Mouse (Mus musculus) liver, embryonic 14.5 days (tissue): ENCODE measurements at regions not wholly inside any gene's neighbourhood (a gene's known extent, or its start where the extent isn't known, plus 50 kb on each side); places are given as distances from the start of the nearest gene placed in this dataset.

Experiments
- ATAC-seq: fragments of 200-750 bp; cut with Nextera tagmentation; 2 replicates; pipeline ENCODE4 v1.8.0; 2017; ENCODE audit warnings: moderate number of reproducible peaks, mild to moderate bottlenecking, moderate library complexity; ENCODE audit not compliant: insufficient read depth
- DNase-seq, 3 experiments: peaks; one replicate each; pipeline ENCODE4 v3.0.0-alpha.2; 2012 to 2013; ENCODE audit warnings: low read depth in 3 of 3, low spot score in 3 of 3
- H3K27ac ChIP-seq: fragments of 300-500 bp; sonication (generic); 2 replicates; pipeline ENCODE4 v1.5.1; 2014; ENCODE audit warnings: moderate library complexity, mild to moderate bottlenecking, control low read depth, inconsistent platforms
- H3K27me3 ChIP-seq: fragments of 300-500 bp; sonication (generic); 2 replicates; pipeline ENCODE4 v1.6.1; 2014; ENCODE audit warnings: mild to moderate bottlenecking, low read length, moderate library complexity; ENCODE audit not compliant: control insufficient read depth, insufficient read depth
- H3K36me3 ChIP-seq: fragments of 300-500 bp; sonication (generic); replicated peaks from 2 replicates; pipeline ENCODE4 v1.6.1; 2014; ENCODE audit warnings: low read depth; ENCODE audit not compliant: control insufficient read depth, insufficient read depth
- H3K4me1 ChIP-seq, 2 experiments: fragments of 200-500 bp in 1 of 2; fragments of 300-500 bp in 1 of 2; sonication (generic) in 1 of 2; replicated peaks; 2 replicates each; pipeline ENCODE4 v1.6.1; 2012 to 2014; ENCODE audit warnings: antibody characterized with exemption in 1 of 2, inconsistent platforms in 1 of 2, low read length in 1 of 2; ENCODE audit not compliant: control insufficient read depth in 2 of 2, insufficient read depth in 2 of 2
- H3K4me2 ChIP-seq: fragments of 300-500 bp; sonication (generic); 2 replicates; pipeline ENCODE4 v1.6.1; 2014; ENCODE audit warnings: low read depth, mild to moderate bottlenecking, control low read depth, moderate library complexity
- H3K4me3 ChIP-seq, 2 experiments: fragments of 200-500 bp in 1 of 2; fragments of 300-500 bp in 1 of 2; sonication (generic) in 1 of 2; 2 replicates each; pipeline ENCODE4 v1.5.1; 2012 to 2014; ENCODE audit warnings: low read depth in 2 of 2, low read length in 2 of 2, mild to moderate bottlenecking in 2 of 2, control low read depth in 1 of 2, inconsistent platforms in 1 of 2, moderate library complexity in 1 of 2; ENCODE audit not compliant: insufficient read depth in 1 of 2
- H3K9ac ChIP-seq: fragments of 300-500 bp; sonication (generic); replicated peaks from 2 replicates; pipeline ENCODE4 v1.6.1; 2014; ENCODE audit warnings: mild to moderate bottlenecking, control low read depth, moderate library complexity
- H3K9me3 ChIP-seq: fragments of 300-500 bp; sonication (generic); 2 replicates; pipeline ENCODE4 v1.6.1; 2016; ENCODE audit warnings: low read length, mixed read lengths; ENCODE audit not compliant: control insufficient read depth
- CTCF ChIP-seq: IDR thresholded peaks from 2 replicates; pipeline ENCODE4 v1.5.1; 2016; ENCODE audit warnings: antibody characterized with exemption, low read depth, control low read depth
- EP300 ChIP-seq: IDR thresholded peaks from 2 replicates; pipeline ENCODE4 v1.6.1; 2016; ENCODE audit warnings: antibody characterized with exemption, low read depth
- whole genome bisulfite sequencing: fragments of 180-500 bp; shearing (Covaris S2); extraction: QIAGEN DNeasy Blood & Tissue Kit; methylation state at CpG from one replicate; pipeline ENCODE4 v1.1.7; 2014; ENCODE audit not compliant: insufficient replicate concordance; 5-methylcytosine and 5-hydroxymethylcytosine counted together

GRCm38 (mm10) chr17:4333091-4333490 lies 637.0 kb upstream of the Nox3 start:
- Histone ChIP-seq H3K4me1 (no peaks in the 10 kb centered on the region), H3K27me3 (no peaks in the 10 kb centered on the region), H3K9ac (no peak overlapping the region), H3K27ac (no peak overlapping the region), H3K36me3 (no peaks in the 10 kb centered on the region), H3K4me3 (no peak overlapping the region), H3K4me2 (no peak overlapping the region), H3K9me3 (no peaks in the 10 kb centered on the region)
- ATAC-seq = no peak
- no peak for DNase-seq
- WGBS = 44% methylated on average over 4 of the region's 4 CpGs
- TF ChIP-seq CTCF (no peak), EP300 (no peak)

- no peaks in the 10 kb centered on the region for H3K27me3 ChIP-seq
- DNase-seq = no peak
- H3K27ac ChIP-seq = no peak overlapping the region
- TF ChIP-seq EP300 (no peak), CTCF (no peak)
- H3K36me3 ChIP-seq = no peaks in the 10 kb centered on the region
- no peaks in the 10 kb centered on the region for H3K4me1 ChIP-seq
- no peak overlapping the region for H3K9ac ChIP-seq
- no peak overlapping the region for H3K4me3 ChIP-seq
- no peaks in the 10 kb centered on the region for H3K9me3 ChIP-seq
- 38% methylated on average over 1 of the region's 1 CpGs for WGBS
- no peak overlapping the region for H3K4me2 ChIP-seq
- ATAC-seq = no peak
Measured at GRCm38 (mm10) chr17:4353018-4353417, 641.1 kb upstream of the Arid1b start.

GRCm38 (mm10) chr17:4355506-4356218 lies 638.5 kb upstream of the Arid1b start:
- Histone ChIP-seq H3K4me1 (no peaks in the 10 kb centered on the region), H3K9ac (no peak overlapping the region), H3K27me3 (no peaks in the 10 kb centered on the region), H3K4me2 (no peak overlapping the region), H3K27ac (no peak overlapping the region), H3K36me3 (no peaks in the 10 kb centered on the region), H3K4me3 (no peak overlapping the region), H3K9me3 (no peaks in the 10 kb centered on the region)
- TF ChIP-seq CTCF (no peak), EP300 (no peak)
- no peak for DNase-seq
- ATAC-seq = no peak
- WGBS = 67% methylated on average over 5 of the region's 5 CpGs

GRCm38 (mm10) chr17:4360413-4361320 lies 633.5 kb upstream of the Arid1b start:
- Histone ChIP-seq H3K4me3 (no peak overlapping the region), H3K27ac (no peak overlapping the region), H3K9me3 (no peaks in the 10 kb centered on the region), H3K9ac (no peak overlapping the region), H3K27me3 (no peaks in the 10 kb centered on the region), H3K4me1 (no peaks in the 10 kb centered on the region), H3K4me2 (no peak overlapping the region), H3K36me3 (no peaks in the 10 kb centered on the region)
- DNase-seq (no peak), ATAC-seq (no peak)
- TF ChIP-seq EP300 (no peak), CTCF (no peak)
- WGBS = 45% methylated on average over 4 of the region's 4 CpGs

GRCm38 (mm10) chr17:4365811-4366210 lies 628.3 kb upstream of the Arid1b start:
- DNase-seq = no peak
- Histone ChIP-seq H3K4me1 (no peaks in the 10 kb centered on the region), H3K9ac (no peak overlapping the region), H3K4me2 (no peak overlapping the region), H3K9me3 (no peaks in the 10 kb centered on the region), H3K4me3 (no peak overlapping the region), H3K27me3 (no peaks in the 10 kb centered on the region), H3K36me3 (no peaks in the 10 kb centered on the region), H3K27ac (no peak overlapping the region)
- no peak for TF ChIP-seq EP300
- TF ChIP-seq CTCF = no peak
- ATAC-seq = no peak
